Mouse (Mus musculus): Measurements from ENCODE around the gene Lrp2bp. TPM values are rescaled to one million over a fixed set of nuclear protein-coding genes. Genes with fewer than 3 reads are reported as not detected.

Lrp2bp gene
- total and polyA plus RNA-seq, 3 experiments, result 0.55 to 1.3 (median 0.61) TPM

- no peak overlapping the region for H3K9ac ChIP-seq (ENCODE audit: low read depth, low read length)
- no peaks in the 10 kb centered on the region; the same call in 1 of the 2 replicates for H3K36me3 ChIP-seq (ENCODE audit: control insufficient read depth, insufficient read depth, low read length)
- intact Hi-C loops (cut with DNase I), result no loop called here
- no peak for TF ChIP-seq POLR2A (IDR thresholded peaks at IDR 0.05; ENCODE audit: insufficient read depth, low read depth, low read length)
- TF ChIP-seq EP300 (IDR thresholded peaks at IDR 0.05; ENCODE audit: insufficient read depth, low read depth, low read length), result no peak
- TF ChIP-seq CTCF (IDR thresholded peaks at IDR 0.05), result no peak
- no peak for DNase-seq
- H3K27ac ChIP-seq, result no peak overlapping the region
- no peak overlapping the region for H3K4me3 ChIP-seq
- no peaks in the 10 kb centered on the region for H3K27me3 ChIP-seq (ENCODE audit: control insufficient read depth, insufficient read depth, low read length)
- H3K4me1 ChIP-seq (ENCODE audit: control insufficient read depth, insufficient read depth, low read length), result peaks cover 1% of the 10 kb centered on the region; the same call in 1 of the 2 replicates
- H3K79me2 ChIP-seq (replicated peaks; ENCODE audit: control insufficient read depth, insufficient read depth, low read length), result no peaks in the 10 kb centered on the region
- 43% methylated on average over 13 of the region's 13 CpGs for WGBS
Observed at GRCm38 (mm10) chr8:46040260-46040659, 41.2 kb downstream of the Lrp2bp start.

GRCm38 (mm10) chr8:46072798-46073197 is 73.7 kb downstream of the Lrp2bp start:
- Histone ChIP-seq H3K79me2 (replicated peaks; ENCODE audit: control insufficient read depth, insufficient read depth, low read length) (no peaks in the 10 kb centered on the region), H3K36me3 (ENCODE audit: control insufficient read depth, insufficient read depth, low read length) (no peaks in the 10 kb centered on the region), H3K4me3 (no peak overlapping the region), H3K27ac (no peak overlapping the region), H3K4me1 (ENCODE audit: control insufficient read depth, insufficient read depth, low read length) (no peaks in the 10 kb centered on the region), H3K9ac (ENCODE audit: low read depth, low read length) (no peak overlapping the region), H3K27me3 (ENCODE audit: control insufficient read depth, insufficient read depth, low read length) (no peaks in the 10 kb centered on the region)
- 87% methylated on average over 5 of the region's 5 CpGs for WGBS
- no peak for DNase-seq
- intact Hi-C loops (cut with DNase I), result no loop called here
- TF ChIP-seq POLR2A (IDR thresholded peaks at IDR 0.05; ENCODE audit: insufficient read depth, low read depth, low read length) (no peak), CTCF (IDR thresholded peaks at IDR 0.05) (no peak), EP300 (IDR thresholded peaks at IDR 0.05; ENCODE audit: insufficient read depth, low read depth, low read length) (no peak)

- Histone ChIP-seq H3K27me3 (ENCODE audit: control insufficient read depth, insufficient read depth, low read length) (no peaks in the 10 kb centered on the region), H3K27ac (no peak overlapping the region), H3K79me2 (replicated peaks; ENCODE audit: control insufficient read depth, insufficient read depth, low read length) (no peaks in the 10 kb centered on the region), H3K9ac (ENCODE audit: low read depth, low read length) (no peak overlapping the region), H3K4me1 (ENCODE audit: control insufficient read depth, insufficient read depth, low read length) (no peaks in the 10 kb centered on the region), H3K4me3 (no peak overlapping the region), H3K36me3 (ENCODE audit: control insufficient read depth, insufficient read depth, low read length) (no peaks in the 10 kb centered on the region)
- WGBS, result 70% methylated on average over 2 of the region's 2 CpGs
- TF ChIP-seq EP300 (IDR thresholded peaks at IDR 0.05; ENCODE audit: insufficient read depth, low read depth, low read length) (no peak), POLR2A (IDR thresholded peaks at IDR 0.05; ENCODE audit: insufficient read depth, low read depth, low read length) (no peak), CTCF (IDR thresholded peaks at IDR 0.05) (no peak)
- intact Hi-C loops (cut with DNase I), result no loop called here
- no peak for DNase-seq
Observed at GRCm38 (mm10) chr8:46073540-46074140, 74.5 kb downstream of the Lrp2bp start.

GRCm38 (mm10) chr8:46075223-46075622 is 76.1 kb downstream of the Lrp2bp start:
- Histone ChIP-seq H3K9ac (ENCODE audit: low read depth, low read length) (no peak overlapping the region), H3K79me2 (replicated peaks; ENCODE audit: control insufficient read depth, insufficient read depth, low read length) (no peaks in the 10 kb centered on the region), H3K27ac (no peak overlapping the region), H3K4me3 (no peak overlapping the region), H3K4me1 (ENCODE audit: control insufficient read depth, insufficient read depth, low read length) (no peaks in the 10 kb centered on the region), H3K27me3 (ENCODE audit: control insufficient read depth, insufficient read depth, low read length) (no peaks in the 10 kb centered on the region), H3K36me3 (ENCODE audit: control insufficient read depth, insufficient read depth, low read length) (no peaks in the 10 kb centered on the region)
- no peak for DNase-seq
- no peak for TF ChIP-seq POLR2A (IDR thresholded peaks at IDR 0.05; ENCODE audit: insufficient read depth, low read depth, low read length)
- TF ChIP-seq CTCF (IDR thresholded peaks at IDR 0.05), result no peak
- no peak for TF ChIP-seq EP300 (IDR thresholded peaks at IDR 0.05; ENCODE audit: insufficient read depth, low read depth, low read length)
- 80% methylated on average over 5 of the region's 5 CpGs for WGBS
- intact Hi-C loops (cut with DNase I), result no loop called here

- intact Hi-C loops (cut with DNase I), result no loop called here
- no peak for TF ChIP-seq CTCF (IDR thresholded peaks at IDR 0.05)
- TF ChIP-seq EP300 (IDR thresholded peaks at IDR 0.05; ENCODE audit: insufficient read depth, low read depth, low read length), result no peak
- no peak for TF ChIP-seq POLR2A (IDR thresholded peaks at IDR 0.05; ENCODE audit: insufficient read depth, low read depth, low read length)
- no peaks in the 10 kb centered on the region for H3K79me2 ChIP-seq (replicated peaks; ENCODE audit: control insufficient read depth, insufficient read depth, low read length)
- H3K9ac ChIP-seq (ENCODE audit: low read depth, low read length), result no peak overlapping the region
- no peak overlapping the region for H3K27ac ChIP-seq
- 62% methylated on average over 6 of the region's 6 CpGs for WGBS
- H3K4me1 ChIP-seq (ENCODE audit: control insufficient read depth, insufficient read depth, low read length), result no peaks in the 10 kb centered on the region
- no peak overlapping the region for H3K4me3 ChIP-seq
- no peak for DNase-seq
- H3K36me3 ChIP-seq (ENCODE audit: control insufficient read depth, insufficient read depth, low read length), result no peaks in the 10 kb centered on the region
- no peaks in the 10 kb centered on the region for H3K27me3 ChIP-seq (ENCODE audit: control insufficient read depth, insufficient read depth, low read length)
Observed at GRCm38 (mm10) chr8:46078866-46079265, 79.8 kb downstream of the Lrp2bp start.

Other genes starting within 250 kb of the Lrp2bp start
- 10 to 100 TPM; 29.4 to 29.9 TPM for gene Pdlim3, start 113.8 kb upstream of the Lrp2bp start, total RNA-seq (2021)
- 52.5 and 71.1 TPM in 2 replicates for gene Pdlim3, start 113.8 kb upstream of the Lrp2bp start, polyA plus RNA-seq (2012; rRNA removed)
- not detected for gene Ccdc110, start 64.7 kb upstream of the Lrp2bp start, total RNA-seq (2021)
- not detected in 2 replicates for gene Ccdc110, start 64.7 kb upstream of the Lrp2bp start, polyA plus RNA-seq (2012; rRNA removed)
- gene 1700029J07Rik, start 24.1 kb upstream of the Lrp2bp start, total RNA-seq (2021), result under 1 TPM; 0.59 to 0.76 TPM
- 0.66 and 0.94 TPM in 2 replicates for gene 1700029J07Rik, start 24.1 kb upstream of the Lrp2bp start, polyA plus RNA-seq (2012; rRNA removed)
- 10 to 100 TPM; 25.3 to 25.9 TPM for gene Ufsp2, start 23.8 kb upstream of the Lrp2bp start, total RNA-seq (2021)
- gene Ufsp2, start 23.8 kb upstream of the Lrp2bp start, polyA plus RNA-seq (2012; rRNA removed), result 12.1 and 27.1 TPM in 2 replicates
- 1 to 10 TPM; 4.5 TPM for gene Ankrd37, start 6.4 kb downstream of the Lrp2bp start, total RNA-seq (2021)
- 5.2 and 7.1 TPM in 2 replicates for gene Ankrd37, start 6.4 kb downstream of the Lrp2bp start, polyA plus RNA-seq (2012; rRNA removed)
- 10 to 100 TPM; 12.2 to 13.6 TPM for gene Cfap97, start 152.5 kb downstream of the Lrp2bp start, total RNA-seq (2021)
- gene Cfap97, start 152.5 kb downstream of the Lrp2bp start, polyA plus RNA-seq (2012; rRNA removed), result 4.7 and 10.6 TPM in 2 replicates
- 1 to 10 TPM; 7.1 to 8.8 TPM for gene Snx25, start 152.9 kb downstream of the Lrp2bp start, total RNA-seq (2021)
- 3.2 and 5.7 TPM in 2 replicates for gene Snx25, start 152.9 kb downstream of the Lrp2bp start, polyA plus RNA-seq (2012; rRNA removed)
- gene Slc25a4, start 212.0 kb downstream of the Lrp2bp start, total RNA-seq (2021), result 1,000 to 10,000 TPM; 4,382 to 5,412 TPM
- gene Slc25a4, start 212.0 kb downstream of the Lrp2bp start, polyA plus RNA-seq (2012; rRNA removed), result 4,929 and 5,477 TPM in 2 replicates

Measured in heart, adult 2 months (tissue).